Mouse (Mus musculus) C2C12 (cell line): Measurements from ENCODE around the gene Crybb2. TPM values are rescaled to one million over a fixed set of nuclear protein-coding genes. Genes with fewer than 3 reads are reported as not detected.

Source experiments
- H3K27me3 ChIP-seq: one replicate; pipeline ENCODE4 v1.6.1; 2011; ENCODE audit not compliant: control insufficient read depth, insufficient read depth, insufficient read length
- H3K36me3 ChIP-seq: one replicate; pipeline ENCODE4 v1.6.1; 2011; ENCODE audit not compliant: control insufficient read depth, insufficient read depth
- H3K4me3 ChIP-seq: one replicate; pipeline ENCODE4 v1.5.1; 2011; ENCODE audit warnings: mild to moderate bottlenecking, control low read depth; ENCODE audit not compliant: poor library complexity, insufficient read depth, severe bottlenecking
- H3K79me2 ChIP-seq: one replicate; pipeline ENCODE4 v1.6.1; 2011; ENCODE audit not compliant: control insufficient read depth, insufficient read depth
- H3K79me3 ChIP-seq: one replicate; pipeline ENCODE4 v1.6.1; 2011; ENCODE audit warnings: low read depth, control low read depth
- H3ac ChIP-seq: one replicate; pipeline ENCODE3; 2011; ENCODE audit warnings: low read depth; ENCODE audit not compliant: control insufficient read depth, insufficient read length
- CEBPB ChIP-seq: IDR thresholded peaks from one replicate; pipeline ENCODE4 v1.6.1; 2011; ENCODE audit warnings: low read depth, mild to moderate bottlenecking, control low read depth, moderate library complexity
- CTCF ChIP-seq: IDR thresholded peaks from one replicate; pipeline ENCODE4 v1.5.1; 2011; ENCODE audit not compliant: control insufficient read depth, insufficient read depth, insufficient read length
- FOSL1 ChIP-seq: IDR thresholded peaks from one replicate; pipeline ENCODE4 v1.8.0; 2011; ENCODE audit warnings: mild to moderate bottlenecking, low read length; ENCODE audit not compliant: poor library complexity, insufficient read depth, severe bottlenecking
- MAX ChIP-seq: IDR thresholded peaks from one replicate; pipeline ENCODE4 v1.6.1; 2011; ENCODE audit warnings: mild to moderate bottlenecking, control low read depth
- MYOD1 ChIP-seq: IDR thresholded peaks from one replicate; pipeline ENCODE4 v1.6.1; 2011; ENCODE audit warnings: low read depth; ENCODE audit not compliant: control insufficient read depth, insufficient read length
- MYOG ChIP-seq: IDR thresholded peaks from one replicate; pipeline ENCODE4 v1.6.1; 2011; ENCODE audit not compliant: control insufficient read depth, insufficient read length; ENCODE audit errors: extremely low read depth
- USF1 ChIP-seq: IDR thresholded peaks from one replicate; pipeline ENCODE4 v1.6.1; 2011; ENCODE audit warnings: low read depth, mild to moderate bottlenecking, control low read depth, moderate library complexity
- polyA plus RNA-seq: library from polyadenylated mRNA; unstranded; fragments of >200 nt; fragmentation: generic; extraction: Trizol; gene quantifications from one replicate; pipeline ENCODE4 v1.2.1, GENCODE M21; 2012; ENCODE audit warnings: missing spikeins

Gene Crybb2
- polyA plus RNA-seq, 1 experiment: not detected

GRCm38 (mm10) chr5:113024154-113024764 is 45.7 kb downstream of the Crybb2 start:
- H3K79me2 ChIP-seq: no peaks in the 10 kb centered on the region
- no peaks in the 10 kb centered on the region for H3K36me3 ChIP-seq
- no peaks in the 10 kb centered on the region for H3K79me3 ChIP-seq
- TF ChIP-seq MYOG (no peak), CTCF (no peak), MAX (no peak), MYOD1 (no peak), USF1 (no peak), FOSL1 (no peak), CEBPB (no peak)
- H3K27me3 ChIP-seq: no peaks in the 10 kb centered on the region
- no peak overlapping the region for H3K4me3 ChIP-seq
- no peak overlapping the region for H3ac ChIP-seq

- TF ChIP-seq MYOD1: no peak
- no peak for TF ChIP-seq MAX
- no peak for TF ChIP-seq FOSL1
- TF ChIP-seq USF1: no peak
- no peak for TF ChIP-seq MYOG
- no peak for TF ChIP-seq CTCF
- TF ChIP-seq CEBPB: no peak
- Histone ChIP-seq H3ac (no peak overlapping the region), H3K79me3 (no peaks in the 10 kb centered on the region), H3K27me3 (peaks cover 21% of the 10 kb centered on the region), H3K4me3 (no peak overlapping the region), H3K36me3 (no peaks in the 10 kb centered on the region), H3K79me2 (no peaks in the 10 kb centered on the region)
Measured at GRCm38 (mm10) chr5:113018190-113018589, 51.7 kb downstream of the Crybb2 start.

- Histone ChIP-seq H3K4me3 (no peak overlapping the region), H3ac (no peak overlapping the region), H3K36me3 (no peaks in the 10 kb centered on the region), H3K27me3 (peaks cover 21% of the 10 kb centered on the region), H3K79me3 (no peaks in the 10 kb centered on the region), H3K79me2 (no peaks in the 10 kb centered on the region)
- TF ChIP-seq CTCF: no peak
- no peak for TF ChIP-seq MAX
- TF ChIP-seq FOSL1: no peak
- TF ChIP-seq MYOG: no peak
- TF ChIP-seq USF1: no peak
- TF ChIP-seq CEBPB: no peak
- no peak for TF ChIP-seq MYOD1
Measured at GRCm38 (mm10) chr5:113017004-113017403, 52.9 kb downstream of the Crybb2 start.

- H3K79me2 ChIP-seq: no peaks in the 10 kb centered on the region
- peaks cover 28% of the 10 kb centered on the region for H3K27me3 ChIP-seq
- no peak within 1 kb of the TSS for H3ac ChIP-seq
- H3K4me3 ChIP-seq: no peak within 1 kb of the TSS
- H3K79me3 ChIP-seq: no peaks in the 10 kb centered on the region
- no peak for TF ChIP-seq MYOD1
- no peak for TF ChIP-seq USF1
- no peak for TF ChIP-seq FOSL1
- H3K36me3 ChIP-seq: no peaks in the 10 kb centered on the region
Measured at GRCm38 (mm10) chr5:113015236-113016061, 54.5 kb downstream of the Crybb2 start, which contains the start of gene Grk3. Gene Grk3, minus strand, starts transcription at chr5:113015791.

- H3ac ChIP-seq: no peak overlapping the region
- no peaks in the 10 kb centered on the region for H3K36me3 ChIP-seq
- no peaks in the 10 kb centered on the region for H3K79me2 ChIP-seq
- no peak overlapping the region for H3K4me3 ChIP-seq
- H3K27me3 ChIP-seq: peaks cover 28% of the 10 kb centered on the region
- H3K79me3 ChIP-seq: no peaks in the 10 kb centered on the region
- TF ChIP-seq USF1: no peak
- TF ChIP-seq MAX: no peak
- TF ChIP-seq FOSL1: no peak
- no peak for TF ChIP-seq MYOG
- TF ChIP-seq MYOD1: no peak
- TF ChIP-seq CTCF: no peak
- TF ChIP-seq CEBPB: no peak
Measured at GRCm38 (mm10) chr5:113014808-113015235, 55.1 kb downstream of the Crybb2 start.
